Mouse (Mus musculus) ES-E14 (cell line): ENCODE results near the gene Magi2.

Experiments
- CHD2 ChIP-seq: IDR thresholded peaks from 2 replicates; pipeline ENCODE4 v1.6.1; 2014; ENCODE audit warnings: mild to moderate bottlenecking, low read depth, low read length, inconsistent platforms
- HCFC1 ChIP-seq: IDR thresholded peaks from 2 replicates; pipeline ENCODE4 v1.6.1; 2012; ENCODE audit warnings: low read length, inconsistent platforms, borderline replicate concordance; ENCODE audit not compliant: insufficient read depth
- MAFK ChIP-seq: IDR thresholded peaks from 2 replicates; pipeline ENCODE4 v1.6.1; 2014; ENCODE audit warnings: mild to moderate bottlenecking, low read depth, low read length, inconsistent platforms; ENCODE audit not compliant: insufficient read depth
- ZC3H11A ChIP-seq: IDR thresholded peaks from 2 replicates; pipeline ENCODE4 v1.6.1; 2012; ENCODE audit warnings: low read depth, mild to moderate bottlenecking, inconsistent platforms, low read length, borderline replicate concordance
- ZNF384 ChIP-seq: IDR thresholded peaks from 2 replicates; pipeline ENCODE4 v1.6.1; 2012; ENCODE audit warnings: low read depth, low read length, inconsistent platforms

DNA sequence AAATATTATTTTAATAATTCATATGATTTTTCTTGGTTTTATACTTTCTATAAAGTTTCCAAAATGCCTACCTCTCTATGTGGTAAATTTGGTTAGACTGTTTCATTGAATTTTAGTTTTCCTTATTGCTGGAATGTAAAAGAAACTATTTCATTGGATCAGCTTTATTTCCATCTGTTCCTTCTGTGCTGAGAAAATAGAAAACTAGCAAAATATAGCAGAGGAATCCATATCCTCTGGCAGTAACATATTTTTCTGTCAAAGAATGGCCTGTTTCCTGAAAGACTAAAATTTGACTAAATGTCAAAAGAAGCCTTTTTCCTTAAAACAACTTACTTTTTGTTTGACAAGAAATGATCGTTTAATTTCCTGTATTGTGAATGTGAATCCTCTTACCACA is 552.4 kb downstream of the Magi2 start:
- TF ChIP-seq ZC3H11A: no peak
- no peak for TF ChIP-seq HCFC1
- no peak for TF ChIP-seq CHD2
- TF ChIP-seq MAFK: no peak
- TF ChIP-seq ZNF384: no peak
